Mouse (Mus musculus) right cerebral cortex, postnatal 25 days (tissue): ENCODE results near the gene Prss1.
"Not testable (repeated sequence)": the region's sequence is repeated elsewhere in the genome, so short reads cannot be mapped to it uniquely, and the experiment has no call there.

Experiments
- DNase-seq: peaks from one replicate; pipeline ENCODE4 v3.0.0; 2022

Prss1 gene

GRCm38 (mm10) chr6:41458632-41459031 is at the start of gene Prss1:
Gene Prss1, plus strand, starts transcription at chr6:41458932.
- not testable (repeated sequence) for DNase-seq

- DNase-seq = not testable (repeated sequence)
Measured at GRCm38 (mm10) chr6:41442261-41442660, 16.5 kb upstream of the Prss1 start.

- DNase-seq = not testable (repeated sequence)
Measured at GRCm38 (mm10) chr6:41446045-41446444, 12.7 kb upstream of the Prss1 start, which contains the start of gene Gm10334. Gene Gm10334, minus strand, starts transcription at chr6:41446145.

GRCm38 (mm10) chr6:41499374-41499773 is 40.6 kb downstream of the Prss1 start:
- DNase-seq = no peak

- DNase-seq = no peak
Measured at GRCm38 (mm10) chr6:41504915-41505314, 46.2 kb downstream of the Prss1 start.

GRCm38 (mm10) chr6:41505323-41505722 is 46.6 kb downstream of the Prss1 start:
- no peak for DNase-seq
